Mouse (Mus musculus): ENCODE measurements at regions not wholly inside any gene's neighbourhood (a gene's known extent, or its start where the extent isn't known, plus 50 kb on each side); places are given as distances from the start of the nearest gene placed in this dataset.

DNA sequence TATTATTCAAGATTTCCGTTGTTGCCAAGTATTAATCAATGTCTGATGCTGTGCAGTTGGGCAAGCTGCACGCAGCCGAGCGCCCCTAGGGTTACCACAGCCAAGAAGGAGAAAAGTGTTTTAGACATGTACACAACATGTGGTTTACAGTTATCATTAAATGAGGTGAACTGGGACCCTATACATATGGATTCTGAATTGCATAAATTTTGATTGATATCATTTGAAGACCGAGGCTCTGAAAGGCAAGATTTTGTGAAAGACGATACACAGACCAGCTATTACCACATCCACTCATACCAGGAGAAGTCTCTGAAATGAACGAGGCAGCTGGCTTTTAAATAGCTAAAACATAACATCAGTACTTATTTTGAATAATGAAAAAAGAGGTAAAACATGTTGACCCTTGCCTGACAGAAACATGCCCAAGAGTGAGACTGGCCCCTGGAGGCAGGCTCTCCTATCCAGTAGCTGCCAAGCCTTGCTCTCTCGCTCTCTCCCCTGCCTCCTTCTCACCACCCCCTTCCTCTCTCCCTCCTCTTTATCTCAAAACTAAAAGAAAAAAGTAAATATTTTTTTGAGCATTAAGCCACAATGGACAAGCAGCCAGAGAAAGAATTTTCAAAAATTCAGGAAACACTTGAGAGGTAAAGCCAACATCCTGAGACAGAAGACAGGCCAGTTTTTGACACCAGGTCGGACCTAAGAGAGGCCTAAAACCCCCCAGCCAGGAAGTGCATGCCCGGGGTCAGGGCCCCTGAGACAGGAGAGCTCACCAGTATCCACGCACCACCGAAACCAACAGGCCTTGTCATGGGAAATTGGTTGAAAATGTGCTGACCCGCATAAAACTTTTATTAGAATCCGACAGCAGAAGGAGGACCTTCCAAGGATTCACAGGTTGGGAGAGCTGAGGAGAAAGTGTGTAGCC is 342.9 kb upstream of the Mki67 start:
- 0 out of 2 replicates have a peak, but pooled peaks have one; percentile 48 for ATAC-seq (ENCODE audit: insufficient number of reproducible peaks, insufficient read depth, low FRiP score, low TSS enrichment)
- Histone ChIP-seq H3K4me3 (no peak overlapping the region), H3K4me2 (replicated peaks) (no peak overlapping the region), H3K36me3 (no peaks in the 10 kb centered on the region), H3K9me3 (no peaks in the 10 kb centered on the region), H3K27ac (peak overlapping the region; percentile 80), H3K27me3 (no peaks in the 10 kb centered on the region), H3K9ac (no peak overlapping the region), H3K4me1 (peaks cover 44% of the 10 kb centered on the region)
- WGBS, result 22% methylated on average over 14 of the region's 14 CpGs

DNA sequence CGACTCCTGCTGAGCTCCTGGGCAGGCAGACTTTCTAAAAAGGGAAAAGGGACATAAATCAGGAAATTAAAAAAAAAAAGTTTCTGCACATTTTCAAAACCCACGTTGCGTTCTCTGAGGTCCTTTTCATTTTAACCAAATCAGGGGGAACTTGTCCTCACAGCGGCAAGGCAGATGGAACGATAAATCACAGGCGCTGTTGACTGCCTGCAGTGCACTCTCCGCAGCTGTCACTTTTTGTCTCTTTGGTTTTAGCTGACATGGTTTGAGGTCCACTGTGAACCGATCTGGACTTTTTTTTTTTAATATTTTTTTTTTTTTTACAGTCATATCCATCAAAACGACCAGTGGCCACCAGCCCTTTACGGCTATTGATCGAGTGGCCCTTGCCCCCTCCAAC is 343.7 kb upstream of the Mki67 start:
- peaks cover 44% of the 10 kb centered on the region for H3K4me1 ChIP-seq
- H3K36me3 ChIP-seq, result no peaks in the 10 kb centered on the region
- peak overlapping the region; percentile 80 for H3K27ac ChIP-seq
- no peak overlapping the region for H3K4me3 ChIP-seq
- no peaks in the 10 kb centered on the region for H3K27me3 ChIP-seq
- ATAC-seq (ENCODE audit: insufficient number of reproducible peaks, insufficient read depth, low FRiP score, low TSS enrichment), result no peak
- 28% methylated on average over 11 of the region's 11 CpGs for WGBS
- no peaks in the 10 kb centered on the region for H3K9me3 ChIP-seq
- H3K4me2 ChIP-seq (replicated peaks), result no peak overlapping the region
- H3K9ac ChIP-seq, result no peak overlapping the region

DNA sequence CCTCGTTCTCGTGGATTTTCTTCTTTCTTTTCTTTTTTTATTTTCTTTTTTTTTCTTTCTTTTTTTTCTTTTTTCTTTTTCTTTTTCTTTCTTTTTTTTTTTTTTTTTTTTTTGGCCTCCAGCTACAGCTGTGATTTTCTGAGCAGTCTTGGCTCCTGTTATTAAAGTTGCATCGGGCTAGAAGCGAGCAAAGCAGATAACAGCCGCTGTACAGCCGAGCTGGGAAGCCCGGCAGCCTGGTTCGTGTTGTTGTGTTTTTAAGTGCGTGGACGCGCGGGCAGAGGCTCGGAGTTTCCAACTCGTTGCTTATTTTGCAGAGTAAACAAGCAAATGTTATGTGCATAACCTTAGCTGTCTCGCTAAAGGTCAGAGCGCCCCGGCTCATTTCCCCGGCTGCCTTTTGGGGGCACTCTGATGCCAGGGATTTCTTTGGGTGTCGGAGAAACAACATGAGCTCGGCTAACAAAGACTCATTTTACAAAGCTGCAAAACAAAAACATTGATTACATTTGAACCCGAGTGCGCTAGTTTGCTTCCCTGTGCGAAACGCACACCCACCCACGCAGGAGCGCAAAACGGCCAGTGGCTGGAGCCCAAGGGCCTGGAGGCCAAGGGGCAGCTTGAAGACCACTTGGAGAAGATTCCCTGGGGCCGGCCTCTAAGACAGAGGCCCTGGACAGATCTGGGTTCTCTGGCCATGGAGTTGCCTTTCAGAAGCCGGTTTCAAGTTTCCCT is 344.3 kb upstream of the Mki67 start:
- peak overlapping the region; percentile 19; the same call in 1 of the 2 replicates for H3K4me3 ChIP-seq
- no peaks in the 10 kb centered on the region for H3K36me3 ChIP-seq
- peak overlapping the region; percentile 85 for H3K27ac ChIP-seq
- WGBS, result 5% methylated on average over 29 of the region's 29 CpGs
- H3K4me1 ChIP-seq, result peaks cover 46% of the 10 kb centered on the region
- H3K9ac ChIP-seq, result peak overlapping the region; percentile 44; the same call in 1 of the 2 replicates
- H3K27me3 ChIP-seq, result no peaks in the 10 kb centered on the region
- peak overlapping the region; percentile 53 for H3K4me2 ChIP-seq (replicated peaks)
- no peak for ATAC-seq (ENCODE audit: insufficient number of reproducible peaks, insufficient read depth, low FRiP score, low TSS enrichment)
- H3K9me3 ChIP-seq, result no peaks in the 10 kb centered on the region

DNA sequence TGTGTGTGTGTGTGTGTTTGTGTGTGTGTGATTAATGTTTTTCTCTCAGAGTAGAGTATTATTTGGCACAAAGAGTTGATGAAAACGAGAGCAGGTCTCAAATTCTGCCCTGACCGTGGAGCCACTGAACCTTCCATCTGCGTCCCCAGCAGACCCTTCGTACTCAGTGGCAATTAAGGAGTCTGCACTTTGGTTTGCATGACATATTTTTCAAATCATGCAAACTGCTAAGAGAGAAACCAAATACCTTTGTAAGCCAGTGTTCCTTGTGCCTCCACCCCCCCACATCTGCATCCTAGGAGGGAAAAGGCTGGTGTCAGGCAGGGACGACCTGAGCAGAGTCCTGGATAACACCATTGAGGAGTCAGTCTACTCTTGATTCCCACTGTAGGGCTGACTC is 346.5 kb upstream of the Mki67 start:
- no peaks in the 10 kb centered on the region for H3K36me3 ChIP-seq
- no peak overlapping the region for H3K4me3 ChIP-seq
- H3K9me3 ChIP-seq, result no peaks in the 10 kb centered on the region
- WGBS, result 8% methylated on average over 5 of the region's 5 CpGs
- H3K27me3 ChIP-seq, result no peaks in the 10 kb centered on the region
- no peak for ATAC-seq (ENCODE audit: insufficient number of reproducible peaks, insufficient read depth, low FRiP score, low TSS enrichment)
- H3K27ac ChIP-seq, result 0 out of 2 replicates have a peak overlapping the region, but pooled peaks have one; percentile 19
- peaks cover 44% of the 10 kb centered on the region for H3K4me1 ChIP-seq
- no peak overlapping the region for H3K4me2 ChIP-seq (replicated peaks)
- H3K9ac ChIP-seq, result no peak overlapping the region

DNA sequence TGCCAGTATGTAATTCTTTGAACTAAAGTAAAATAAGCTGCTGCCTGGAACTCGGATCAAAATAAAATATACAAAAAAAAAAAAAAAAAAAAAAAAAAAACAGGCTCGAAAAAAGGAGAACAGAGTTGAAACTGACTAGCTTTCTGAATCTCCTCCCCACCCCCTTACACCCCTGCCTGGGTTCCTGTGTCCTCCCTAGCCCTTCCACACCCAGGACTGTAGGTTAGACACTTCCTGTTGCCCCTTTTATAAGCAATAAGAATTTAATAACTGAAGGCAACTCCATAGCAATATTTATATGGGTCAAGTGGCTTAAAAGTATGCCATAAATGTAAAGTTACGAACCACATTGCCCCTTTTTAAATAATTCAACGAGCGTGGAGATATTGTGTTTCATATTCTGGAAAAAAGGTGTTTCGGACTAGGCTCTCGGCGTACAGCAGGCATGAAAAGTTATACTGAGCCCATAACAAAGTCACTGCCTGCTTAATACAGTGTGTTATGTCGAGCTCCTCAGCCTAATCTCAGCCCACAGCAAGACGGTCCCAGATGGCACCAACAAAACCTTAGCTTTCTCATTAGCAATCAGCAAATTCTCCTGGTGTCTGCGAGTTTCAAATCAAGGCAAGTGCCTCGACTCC is 349.0 kb upstream of the Mki67 start:
- Histone ChIP-seq H3K4me3 (no peak overlapping the region), H3K27ac (0 out of 2 replicates have a peak overlapping the region, but pooled peaks have one; percentile 38), H3K4me1 (peaks cover 24% of the 10 kb centered on the region), H3K9me3 (no peaks in the 10 kb centered on the region), H3K27me3 (no peaks in the 10 kb centered on the region), H3K4me2 (replicated peaks) (no peak overlapping the region), H3K36me3 (no peaks in the 10 kb centered on the region), H3K9ac (no peak overlapping the region)
- ATAC-seq (ENCODE audit: insufficient number of reproducible peaks, insufficient read depth, low FRiP score, low TSS enrichment), result no peak
- 49% methylated on average over 12 of the region's 12 CpGs for WGBS

DNA sequence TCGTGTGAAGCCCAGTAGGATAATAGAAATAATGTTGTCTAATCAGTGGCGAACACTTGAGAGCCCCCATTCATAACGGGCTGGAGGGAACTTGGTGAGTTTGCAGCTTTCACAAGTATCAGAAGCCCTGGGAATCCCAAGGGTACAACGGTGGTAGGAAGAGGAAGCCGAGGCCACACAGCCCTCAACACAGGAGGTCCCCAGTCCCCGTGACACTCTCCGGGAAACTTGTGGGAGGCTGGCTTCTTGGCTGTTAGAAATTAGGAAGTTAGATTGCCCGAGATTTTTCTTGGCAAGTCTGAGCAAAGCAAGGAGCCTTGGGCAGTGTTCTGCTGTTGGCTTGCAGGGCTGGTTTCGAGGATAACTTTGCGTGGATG is 349.5 kb upstream of the Mki67 start:
- Histone ChIP-seq H3K9me3 (no peaks in the 10 kb centered on the region), H3K27ac (no peak overlapping the region), H3K4me1 (peaks cover 23% of the 10 kb centered on the region), H3K27me3 (no peaks in the 10 kb centered on the region), H3K9ac (no peak overlapping the region), H3K4me3 (no peak overlapping the region), H3K4me2 (replicated peaks) (no peak overlapping the region), H3K36me3 (no peaks in the 10 kb centered on the region)
- WGBS, result 47% methylated on average over 10 of the region's 10 CpGs
- ATAC-seq (ENCODE audit: insufficient number of reproducible peaks, insufficient read depth, low FRiP score, low TSS enrichment), result no peak

DNA sequence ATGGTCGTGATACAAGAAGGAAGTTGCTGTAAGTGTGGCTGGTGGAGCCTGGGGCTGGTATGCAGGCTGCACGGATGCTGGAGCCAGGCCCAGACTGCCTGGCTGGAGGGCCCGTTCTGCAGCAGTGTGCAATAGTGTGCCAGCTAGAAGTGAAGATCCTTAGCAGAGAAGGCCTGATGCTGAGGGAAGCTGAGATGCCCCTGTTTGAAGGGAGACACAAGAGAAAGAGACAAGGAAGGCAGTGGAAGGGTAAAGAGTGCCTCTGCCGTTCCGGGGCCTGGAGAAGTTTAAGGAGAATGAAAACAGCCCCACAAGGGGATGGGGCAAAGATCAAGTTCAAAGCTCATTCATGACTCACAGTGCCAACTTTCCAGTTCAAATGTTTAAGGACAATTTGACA is 354.7 kb upstream of the Mki67 start:
- H3K4me3 ChIP-seq, result no peak overlapping the region
- no peak for ATAC-seq (ENCODE audit: insufficient number of reproducible peaks, insufficient read depth, low FRiP score, low TSS enrichment)
- peaks cover under 1% of the 10 kb centered on the region; the same call in 1 of the 2 replicates for H3K4me1 ChIP-seq
- no peak overlapping the region for H3K27ac ChIP-seq
- no peaks in the 10 kb centered on the region for H3K36me3 ChIP-seq
- H3K9me3 ChIP-seq, result no peaks in the 10 kb centered on the region
- 67% methylated on average over 5 of the region's 5 CpGs for WGBS
- H3K9ac ChIP-seq, result no peak overlapping the region
- H3K4me2 ChIP-seq (replicated peaks), result no peak overlapping the region
- H3K27me3 ChIP-seq, result no peaks in the 10 kb centered on the region

DNA sequence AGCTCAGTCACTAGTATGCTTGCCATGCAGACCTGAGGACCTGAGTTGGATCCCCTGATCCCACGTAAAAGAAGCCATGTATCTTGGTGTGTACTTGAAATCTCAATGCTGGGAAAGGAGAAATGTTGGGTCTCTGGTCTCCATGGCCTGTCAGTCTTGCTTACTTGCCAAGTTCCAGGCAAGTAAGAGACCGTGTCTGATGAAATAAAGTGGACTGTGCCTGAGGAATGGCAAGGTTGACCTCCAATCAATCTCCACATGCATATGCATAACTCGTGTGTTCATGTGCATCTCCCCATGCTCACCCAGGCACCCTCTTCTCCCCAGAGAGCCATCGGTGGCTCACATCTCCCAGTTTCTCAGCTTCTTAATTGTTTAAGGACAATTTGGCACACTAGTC is 355.2 kb upstream of the Mki67 start:
- no peaks in the 10 kb centered on the region for H3K9me3 ChIP-seq
- H3K27ac ChIP-seq, result no peak overlapping the region
- H3K4me1 ChIP-seq, result no peaks in the 10 kb centered on the region
- H3K4me2 ChIP-seq (replicated peaks), result no peak overlapping the region
- WGBS, result 80% methylated on average over 4 of the region's 4 CpGs
- ATAC-seq (ENCODE audit: insufficient number of reproducible peaks, insufficient read depth, low FRiP score, low TSS enrichment), result no peak
- H3K27me3 ChIP-seq, result no peaks in the 10 kb centered on the region
- no peak overlapping the region for H3K4me3 ChIP-seq
- no peak overlapping the region for H3K9ac ChIP-seq
- no peaks in the 10 kb centered on the region for H3K36me3 ChIP-seq

DNA sequence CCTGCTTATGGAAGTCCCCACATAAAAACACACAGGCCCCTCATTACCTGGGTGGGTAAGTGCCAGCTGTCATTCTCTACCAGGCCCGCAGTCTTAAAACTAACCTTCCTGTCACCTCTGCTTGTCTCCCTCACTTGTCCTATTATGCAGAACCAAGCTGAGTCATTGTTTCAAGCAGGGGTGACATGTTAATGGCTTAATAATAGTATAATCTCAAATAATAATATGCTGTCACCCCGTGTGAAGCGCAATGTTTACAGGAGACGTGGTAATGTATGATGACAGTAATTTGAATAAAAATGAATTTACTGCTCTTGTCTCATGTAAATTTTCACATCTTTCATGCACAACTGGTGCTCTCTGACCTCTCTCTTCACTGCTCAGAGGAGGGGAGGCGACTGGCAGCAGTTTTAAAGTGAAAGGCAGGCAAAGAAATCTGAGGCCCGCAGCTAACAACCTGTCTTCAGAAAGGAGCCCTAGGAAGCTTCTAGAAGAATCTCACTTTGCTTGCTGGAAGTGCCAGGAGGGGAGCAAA is 357.2 kb upstream of the Mki67 start:
- Histone ChIP-seq H3K4me1 (no peaks in the 10 kb centered on the region), H3K9me3 (no peaks in the 10 kb centered on the region), H3K4me2 (replicated peaks) (no peak overlapping the region), H3K9ac (no peak overlapping the region), H3K36me3 (no peaks in the 10 kb centered on the region), H3K27ac (no peak overlapping the region), H3K4me3 (no peak overlapping the region), H3K27me3 (no peaks in the 10 kb centered on the region)
- ATAC-seq (ENCODE audit: insufficient number of reproducible peaks, insufficient read depth, low FRiP score, low TSS enrichment), result no peak
- WGBS, result 72% methylated on average over 6 of the region's 6 CpGs

DNA sequence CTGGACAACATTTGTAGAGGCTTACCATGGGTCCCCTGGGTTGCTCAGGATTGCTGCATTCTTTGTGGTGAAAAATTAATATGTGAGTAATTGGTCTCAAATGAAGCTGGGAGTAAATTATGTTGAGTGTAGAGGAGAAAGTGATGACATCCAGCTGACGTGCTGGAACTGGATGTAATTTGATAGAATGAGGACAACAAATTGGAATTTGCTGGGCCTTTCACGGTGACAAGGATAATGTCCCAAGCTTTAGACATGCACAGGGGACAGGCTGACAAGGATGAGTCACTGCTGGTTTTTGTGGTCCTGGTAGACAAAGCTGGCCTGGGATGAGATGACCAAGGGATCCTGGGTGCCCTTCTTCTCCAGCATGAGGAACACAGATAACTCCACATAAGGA is 357.9 kb upstream of the Mki67 start:
- no peak for ATAC-seq (ENCODE audit: insufficient number of reproducible peaks, insufficient read depth, low FRiP score, low TSS enrichment)
- 58% methylated on average over 2 of the region's 2 CpGs for WGBS

DNA sequence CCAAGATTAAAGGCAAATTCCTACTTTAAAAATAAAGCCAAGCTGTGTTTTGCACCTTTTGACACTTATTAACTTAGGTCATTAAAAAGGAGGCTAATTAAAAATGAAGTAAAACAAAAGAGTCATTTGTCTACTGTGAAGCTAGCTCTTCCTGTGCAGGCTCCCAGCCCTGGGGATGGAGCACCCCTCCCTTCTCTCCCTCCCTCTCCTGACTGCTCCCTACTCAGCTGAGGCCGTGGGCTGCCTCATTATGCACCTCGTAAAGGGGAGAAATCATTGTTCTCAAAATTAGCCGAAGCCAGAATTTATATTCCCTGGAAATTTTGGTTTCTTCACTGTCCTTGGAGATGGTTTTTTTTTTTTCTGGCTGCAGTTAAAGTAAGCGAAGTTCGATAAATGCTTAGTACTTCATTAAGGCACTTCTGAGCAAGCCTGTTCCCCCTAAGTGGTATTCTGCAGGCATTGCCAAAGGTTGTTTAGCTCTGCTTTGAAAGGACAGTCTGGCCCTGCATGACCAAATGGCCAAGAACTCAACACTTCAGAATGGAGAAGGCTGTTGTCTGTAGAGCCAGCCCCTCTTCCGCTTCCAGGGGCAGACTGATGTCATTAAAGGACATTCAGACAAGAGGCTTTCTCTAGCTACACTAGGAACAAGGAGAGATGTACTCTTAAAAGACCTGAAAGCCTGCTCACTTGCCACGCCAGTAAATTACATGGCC is 365.5 kb upstream of the Mki67 start:
- ATAC-seq (ENCODE audit: insufficient number of reproducible peaks, insufficient read depth, low FRiP score, low TSS enrichment), result no peak
- Histone ChIP-seq H3K27me3 (peaks cover 2% of the 10 kb centered on the region; the same call in 1 of the 2 replicates), H3K9ac (no peak overlapping the region), H3K9me3 (no peaks in the 10 kb centered on the region), H3K36me3 (no peaks in the 10 kb centered on the region), H3K4me1 (peaks cover 18% of the 10 kb centered on the region), H3K4me3 (no peak overlapping the region), H3K4me2 (replicated peaks) (no peak overlapping the region), H3K27ac (no peak overlapping the region)
- WGBS, result 53% methylated on average over 7 of the region's 7 CpGs

More for the DNA sequence above, 357.9 kb upstream of the Mki67 start:
- Histone ChIP-seq H3K4me3 (no peak overlapping the region), H3K4me1 (no peaks in the 10 kb centered on the region), H3K27ac (no peak overlapping the region), H3K27me3 (no peaks in the 10 kb centered on the region), H3K9me3 (no peaks in the 10 kb centered on the region), H3K36me3 (no peaks in the 10 kb centered on the region), H3K4me2 (replicated peaks) (no peak overlapping the region), H3K9ac (no peak overlapping the region)
